Mouse (Mus musculus) liver, embryonic 12.5 days (tissue): Measurements from ENCODE around the gene Mrpl19. TPM values are rescaled to one million over a fixed set of nuclear protein-coding genes. Genes with fewer than 3 reads are reported as not detected.

Experiments
- ATAC-seq: fragments of 200-750 bp; cut with Nextera tagmentation; 2 replicates; pipeline ENCODE4 v1.8.0; 2017; ENCODE audit warnings: moderate number of reproducible peaks, mild to moderate bottlenecking, moderate library complexity
- H3K27ac ChIP-seq: fragments of 300-500 bp; sonication (generic); 2 replicates; pipeline ENCODE4 v1.5.1; 2016; ENCODE audit warnings: mild to moderate bottlenecking
- H3K27me3 ChIP-seq: fragments of 300-500 bp; sonication (generic); replicated peaks from 2 replicates; pipeline ENCODE4 v1.6.1; 2016; ENCODE audit warnings: mild to moderate bottlenecking, moderate library complexity
- H3K36me3 ChIP-seq: fragments of 300-500 bp; sonication (generic); 2 replicates; pipeline ENCODE4 v1.6.1; 2016; ENCODE audit warnings: mild to moderate bottlenecking, moderate library complexity
- H3K4me1 ChIP-seq: fragments of 300-500 bp; sonication (generic); 2 replicates; pipeline ENCODE4 v1.6.1; 2016
- H3K4me2 ChIP-seq: fragments of 300-500 bp; sonication (generic); 2 replicates; pipeline ENCODE4 v1.6.1; 2016; ENCODE audit warnings: mild to moderate bottlenecking, moderate library complexity
- H3K4me3 ChIP-seq: fragments of 300-500 bp; sonication (generic); 2 replicates; pipeline ENCODE4 v1.5.1; 2016; ENCODE audit warnings: mild to moderate bottlenecking, moderate library complexity
- H3K9ac ChIP-seq: fragments of 300-500 bp; sonication (generic); 2 replicates; pipeline ENCODE4 v1.6.1; 2016; ENCODE audit warnings: mild to moderate bottlenecking, moderate library complexity
- H3K9me3 ChIP-seq: fragments of 300-500 bp; sonication (generic); replicated peaks from 2 replicates; pipeline ENCODE4 v1.6.1; 2016; ENCODE audit warnings: mild to moderate bottlenecking, moderate library complexity
- WGBS: fragments of 180-500 bp; shearing (Covaris S2); methylation state at CpG from one replicate; pipeline ENCODE4 v1.1.7; 2016; ENCODE audit not compliant: insufficient replicate concordance; 5-methylcytosine and 5-hydroxymethylcytosine counted together
- polyA plus RNA-seq: library from polyadenylated mRNA; unstranded; fragments of >200 nt; fragmentation: Nextera tagmentation; extraction: Ambion mirVana; gene quantifications from 2 replicates; pipeline ENCODE4 v1.2.1, GENCODE M21; 2016

Gene Mrpl19
- polyA plus RNA-seq, 1 experiment from 2014 or later: 48.9 TPM

DNA sequence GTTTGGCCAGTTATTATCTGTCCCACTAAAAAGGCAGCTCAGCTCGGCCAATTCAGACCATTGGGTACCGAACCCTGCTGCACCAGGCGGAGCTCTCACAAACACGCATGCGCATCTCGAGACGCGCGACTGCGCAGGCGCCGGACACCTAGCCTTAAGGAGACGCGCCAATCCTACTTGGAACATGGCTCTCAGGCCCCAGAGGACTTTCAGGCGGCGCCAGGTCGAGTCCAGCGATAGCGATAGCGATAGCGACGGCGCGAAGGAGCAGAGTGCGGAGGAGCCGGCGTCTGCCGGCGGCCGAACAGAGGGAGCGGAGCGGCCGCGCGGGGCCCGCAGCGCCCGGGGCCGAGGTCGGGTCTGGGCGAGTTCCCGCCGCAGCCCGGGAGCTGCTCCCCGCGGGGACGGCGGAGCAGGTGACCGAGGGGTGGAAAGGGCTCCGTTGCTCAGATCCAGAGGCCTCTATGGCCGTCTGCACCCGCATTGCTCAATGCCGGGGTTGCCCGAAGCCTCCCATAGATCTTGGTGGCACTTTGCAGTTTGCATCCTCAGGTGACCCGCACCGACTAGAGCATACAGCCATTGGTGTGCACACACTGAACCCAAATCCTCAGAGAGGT lies 42.1 kb downstream of the Mrpl19 start, which contains the start of gene Gcfc2:
Gene Gcfc2 (plus strand): TSS at position 147 of the 620 bp plus-strand sequence.
- H3K9ac ChIP-seq: peak within 1 kb of the TSS; percentile 90
- WGBS: under 1% methylated on average over 56 of the region's 56 CpGs
- H3K4me3 ChIP-seq: peak within 1 kb of the TSS; percentile 81
- H3K9me3 ChIP-seq: no peaks in the 10 kb centered on the region
- H3K27me3 ChIP-seq: no peaks in the 10 kb centered on the region
- peaks cover 17% of the 10 kb centered on the region for H3K4me1 ChIP-seq
- H3K27ac ChIP-seq: peak within 1 kb of the TSS; percentile 68
- peaks cover 33% of the 10 kb centered on the region for H3K36me3 ChIP-seq
- peak within 1 kb of the TSS; percentile 73 for H3K4me2 ChIP-seq
- ATAC-seq: peak; percentile 91

- Histone ChIP-seq H3K27ac (no peak overlapping the region), H3K27me3 (no peaks in the 10 kb centered on the region), H3K4me3 (no peak overlapping the region), H3K36me3 (no peaks in the 10 kb centered on the region), H3K9me3 (no peaks in the 10 kb centered on the region), H3K4me2 (no peak overlapping the region), H3K9ac (no peak overlapping the region), H3K4me1 (no peaks in the 10 kb centered on the region)
- ATAC-seq: no peak
- 58% methylated on average over 3 of the region's 3 CpGs for WGBS
Measured at GRCm38 (mm10) chr6:81912177-81912576, 53.6 kb downstream of the Mrpl19 start.

- no peak overlapping the region for H3K4me3 ChIP-seq
- H3K27ac ChIP-seq: no peak overlapping the region
- H3K4me2 ChIP-seq: no peak overlapping the region
- H3K27me3 ChIP-seq: no peaks in the 10 kb centered on the region
- 62% methylated on average over 4 of the region's 4 CpGs for WGBS
- H3K9me3 ChIP-seq: no peaks in the 10 kb centered on the region
- H3K36me3 ChIP-seq: no peaks in the 10 kb centered on the region
- no peak overlapping the region for H3K9ac ChIP-seq
- ATAC-seq: no peak
- no peaks in the 10 kb centered on the region for H3K4me1 ChIP-seq
Measured at GRCm38 (mm10) chr6:81911713-81912112, 54.0 kb downstream of the Mrpl19 start.

GRCm38 (mm10) chr6:81911244-81911643 lies 54.5 kb downstream of the Mrpl19 start:
- Histone ChIP-seq H3K9me3 (no peaks in the 10 kb centered on the region), H3K27me3 (no peaks in the 10 kb centered on the region), H3K27ac (no peak overlapping the region), H3K4me2 (no peak overlapping the region), H3K4me3 (no peak overlapping the region), H3K4me1 (no peaks in the 10 kb centered on the region), H3K9ac (no peak overlapping the region), H3K36me3 (no peaks in the 10 kb centered on the region)
- WGBS: 70% methylated on average over 5 of the region's 5 CpGs
- no peak for ATAC-seq

DNA sequence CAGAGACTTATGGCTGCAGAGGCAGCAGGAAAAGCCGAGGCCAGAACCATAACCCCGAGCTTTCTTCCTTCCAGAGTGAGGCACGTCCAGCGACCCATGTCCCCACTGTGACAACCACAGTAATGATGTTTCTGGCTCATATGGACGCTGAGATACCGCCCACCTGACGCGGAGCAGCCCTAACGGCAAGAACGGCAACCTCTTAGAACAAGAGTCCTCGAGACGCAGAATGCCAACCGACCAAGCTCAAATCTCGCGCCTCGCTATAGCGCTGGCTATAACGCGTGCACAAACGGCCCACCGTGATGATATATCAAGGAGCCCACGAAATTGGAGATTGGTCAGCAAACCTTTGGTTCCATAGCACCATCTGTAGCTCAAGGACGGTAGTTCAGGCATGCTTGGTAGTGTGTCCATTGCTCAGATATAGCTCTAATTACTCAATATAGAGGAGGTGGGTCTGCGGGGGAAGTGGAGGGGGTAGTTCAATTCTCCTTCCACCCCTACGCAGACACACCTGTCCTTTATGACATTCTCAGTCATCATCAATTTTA lies 55.4 kb downstream of the Mrpl19 start:
- Histone ChIP-seq H3K27me3 (no peaks in the 10 kb centered on the region), H3K4me2 (no peak overlapping the region), H3K4me1 (no peaks in the 10 kb centered on the region), H3K36me3 (no peaks in the 10 kb centered on the region), H3K4me3 (no peak overlapping the region), H3K27ac (no peak overlapping the region), H3K9ac (no peak overlapping the region), H3K9me3 (no peaks in the 10 kb centered on the region)
- ATAC-seq: no peak
- WGBS: 75% methylated on average over 25 of the region's 25 CpGs

Other genes starting within 250 kb of the Mrpl19 start
- gene Gcfc2, start 42.3 kb downstream of the Mrpl19 start, polyA plus RNA-seq: 6.8 and 7.9 TPM in 2 replicates
- 3.5 and 3.8 TPM in 2 replicates for gene Eva1a, start 75.1 kb upstream of the Mrpl19 start, polyA plus RNA-seq